ENCODE assay signal across 8 mouse cellular contexts in genomic region chr4:134128221-134128982, GRCm38 (mm10). TPM values are rescaled to one million over a fixed set of nuclear protein-coding genes. Genes with fewer than 3 reads are reported as not detected.
DNase-seq lines count a peak whose midpoint lies in the region; ATAC-seq lines count a peak whose summit lies in the region.

Gene Sh3bgrl3, minus strand, starts transcription at chr4:134128789.

- under 1% methylated on average over 49 of the region's 50 CpGs for WGBS in hindbrain, embryonic 11.5 days
- under 1% methylated on average over 50 of the region's 50 CpGs for WGBS in lung, embryonic 16.5 days

- no peaks in the 10 kb centered on the region; the same call in none of the 2 replicates for H3K4me1 ChIP-seq in hindbrain, embryonic 11.5 days (replicated peaks; ENCODE audit: control insufficient read depth, insufficient read depth, low read length)
- H3K4me1 ChIP-seq in lung, embryonic 16.5 days (replicated peaks; ENCODE audit: control insufficient read depth, insufficient read depth, low read length), result peaks cover 16% of the 10 kb centered on the region

- no peaks in the 10 kb centered on the region for H3K36me3 ChIP-seq in hindbrain, embryonic 11.5 days (ENCODE audit: control insufficient read depth, insufficient read depth, low read length)
- peaks cover 5% of the 10 kb centered on the region; the same call in 1 of the 2 replicates for H3K36me3 ChIP-seq in lung, embryonic 16.5 days (ENCODE audit: control insufficient read depth, insufficient read depth, low read length)

- peak; percentile 94 for ATAC-seq in hindbrain, embryonic 11.5 days (ENCODE audit: low FRiP score)
- ATAC-seq in lung, embryonic 16.5 days (ENCODE audit: low read depth), result peak; percentile 97

- peak within 1 kb of the TSS; percentile 59 for H3K4me2 ChIP-seq in hindbrain, embryonic 11.5 days (replicated peaks; ENCODE audit: low read depth, low read length)
- peak within 1 kb of the TSS; percentile 83 for H3K4me2 ChIP-seq in lung, embryonic 16.5 days (ENCODE audit: low read depth, low read length)

- DNase-seq in NIH3T3 (ENCODE audit: low read depth), result peak; percentile 88
- DNase-seq in cerebellum, postnatal 10 days, result peak; percentile 89 to 92
- DNase-seq in frontal cortex, postnatal 10 days (ENCODE audit: low spot score in 2 of 2), result peak; percentile 81 to 86
- peak; percentile 89 for DNase-seq in hindbrain, embryonic 11.5 days (ENCODE audit: low spot score)
- DNase-seq in layer of hippocampus, adult 9-11 months, result peak; percentile 91
- DNase-seq in ovary, adult 18-20 months (ENCODE audit: low spot score), result peak; percentile 79
- peak; percentile 92 for DNase-seq in thymus, postnatal 0 days (ENCODE audit: low spot score)

- H3K9ac ChIP-seq in hindbrain, embryonic 11.5 days (ENCODE audit: low read depth, low read length), result peak within 1 kb of the TSS; percentile 83
- peak within 1 kb of the TSS; percentile 90 for H3K9ac ChIP-seq in lung, embryonic 16.5 days (ENCODE audit: low read length)

- H3K27ac ChIP-seq in hindbrain, embryonic 11.5 days (ENCODE audit: low read depth, low read length), result peak within 1 kb of the TSS; percentile 31
- H3K27ac ChIP-seq in lung, embryonic 16.5 days (ENCODE audit: low read length), result peak within 1 kb of the TSS; percentile 96

- no peaks in the 10 kb centered on the region for H3K9me3 ChIP-seq in hindbrain, embryonic 11.5 days (ENCODE audit: control insufficient read depth, low read length)
- no peaks in the 10 kb centered on the region for H3K9me3 ChIP-seq in lung, embryonic 16.5 days (ENCODE audit: control insufficient read depth, low read length)

- H3K27me3 ChIP-seq in hindbrain, embryonic 11.5 days (ENCODE audit: control insufficient read depth, insufficient read depth, low read length), result no peaks in the 10 kb centered on the region
- no peaks in the 10 kb centered on the region for H3K27me3 ChIP-seq in lung, embryonic 16.5 days (ENCODE audit: control insufficient read depth, insufficient read depth, low read depth, low read length)

- H3K4me3 ChIP-seq in hindbrain, embryonic 11.5 days (ENCODE audit: low read depth, low read length), result peak within 1 kb of the TSS; percentile 69
- peak within 1 kb of the TSS; percentile 84 for H3K4me3 ChIP-seq in lung, embryonic 16.5 days (ENCODE audit: low read length)

RNA-seq across cellular contexts. Expression of gene Sh3bgrl3, which starts in this region (rescaled TPM):
- polyA plus RNA-seq in hindbrain, embryonic 11.5 days (2014; fragmentation: Nextera tagmentation; extraction: Ambion mirVana), result 337 and 396 TPM in 2 replicates
- 466 and 467 TPM in 2 replicates for polyA plus RNA-seq in lung, embryonic 16.5 days (2015; fragmentation: Nextera tagmentation; extraction: Ambion mirVana)
- 1,143 and 1,161 TPM in 2 replicates for polyA plus RNA-seq in thymus, postnatal 0 days (2015; fragmentation: Nextera tagmentation; extraction: Ambion mirVana)

Comparison
In these comparisons a context has a peak if more than half of its experiments do, and no peak if none do; other contexts are left out.
1. Peak in every context shown above with its lines: DNase-seq, ATAC-seq, H3K4me3 ChIP-seq and H3K27ac ChIP-seq.